Mouse (Mus musculus): ENCODE measurements around the gene Efnb1.

Gene Efnb1

GRCm38 (mm10) chrX:99153266-99153646 is 17.3 kb downstream of the Efnb1 start:
- no peak for DNase-seq (ENCODE audit: extremely low spot score, low spot score)

- DNase-seq (ENCODE audit: extremely low spot score, low spot score) = no peak
These were observed 18.4 kb downstream of the Efnb1 start for GRCm38 (mm10) chrX:99154358-99154757.

DNA sequence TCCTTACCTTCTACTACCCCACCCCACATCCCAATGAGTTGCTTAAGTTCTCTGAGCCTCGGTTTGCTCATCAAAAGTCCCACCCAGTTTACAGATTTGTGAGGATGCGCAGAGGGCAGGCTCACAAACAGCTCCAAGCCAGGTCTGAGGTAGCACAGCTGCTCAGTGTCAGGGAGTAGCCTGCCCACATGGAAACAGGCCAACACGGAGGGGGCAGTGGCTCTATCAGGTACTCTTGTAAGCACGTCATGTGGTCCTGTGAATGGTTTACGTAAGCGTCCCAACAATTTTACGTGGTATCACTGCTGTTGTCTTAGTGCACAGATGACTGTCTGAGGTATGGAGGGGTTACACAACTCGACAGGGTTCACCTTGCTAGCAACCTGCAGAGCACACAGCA is 23.1 kb downstream of the Efnb1 start:
- no peak for DNase-seq (ENCODE audit: extremely low spot score, low spot score)

DNA sequence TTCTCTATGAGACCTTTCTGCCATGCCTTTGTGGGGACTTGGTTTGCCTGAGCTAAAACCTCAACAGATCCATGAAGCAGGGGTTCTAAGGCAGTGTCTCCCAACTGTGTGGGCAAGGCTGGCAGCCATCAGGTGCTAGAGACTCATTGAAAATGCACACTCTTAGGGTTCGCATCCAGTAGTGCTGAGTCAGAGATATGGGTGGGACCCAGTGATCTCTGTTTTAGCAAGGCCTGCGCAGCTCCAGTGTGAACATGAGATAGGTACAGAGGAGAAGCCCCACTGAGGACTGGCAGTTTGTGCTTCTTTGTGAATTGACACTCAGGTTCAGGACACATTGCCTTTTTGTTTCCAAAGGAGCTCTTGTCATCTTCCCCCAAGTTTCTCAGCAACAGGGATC is 28.2 kb downstream of the Efnb1 start:
- DNase-seq (ENCODE audit: extremely low spot score, low spot score) = no peak

GRCm38 (mm10) chrX:99164855-99165368 is 29.0 kb downstream of the Efnb1 start:
- DNase-seq (ENCODE audit: extremely low spot score, low spot score) = no peak

- no peak for DNase-seq (ENCODE audit: extremely low spot score, low spot score)
These were observed 31.1 kb downstream of the Efnb1 start for GRCm38 (mm10) chrX:99167014-99167413.

DNA sequence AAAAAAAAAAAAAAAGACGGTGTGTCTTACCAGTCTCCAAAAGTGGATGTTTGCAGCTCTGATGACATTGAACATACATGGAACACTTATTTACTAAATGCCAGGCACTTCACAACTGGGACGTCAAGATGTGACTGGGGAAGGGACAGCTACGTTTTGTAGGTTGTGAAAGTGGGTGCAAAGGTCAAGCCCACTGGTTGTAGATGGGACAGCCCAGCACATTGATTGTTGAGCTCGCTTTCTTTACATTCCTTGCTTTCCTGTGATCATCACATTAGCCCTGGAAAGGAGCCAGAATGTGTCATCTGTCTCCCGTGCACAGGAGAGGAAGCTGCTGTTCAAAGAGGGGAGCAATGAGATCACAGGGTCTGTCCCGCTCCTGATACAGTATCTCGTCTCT is 31.6 kb downstream of the Efnb1 start:
- DNase-seq (ENCODE audit: extremely low spot score, low spot score) = no peak

GRCm38 (mm10) chrX:99172301-99172700 is 36.4 kb downstream of the Efnb1 start:
- DNase-seq (ENCODE audit: extremely low spot score, low spot score) = no peak

GRCm38 (mm10) chrX:99185081-99185596 is 49.2 kb downstream of the Efnb1 start:
- no peak for DNase-seq (ENCODE audit: extremely low spot score, low spot score)

DNA sequence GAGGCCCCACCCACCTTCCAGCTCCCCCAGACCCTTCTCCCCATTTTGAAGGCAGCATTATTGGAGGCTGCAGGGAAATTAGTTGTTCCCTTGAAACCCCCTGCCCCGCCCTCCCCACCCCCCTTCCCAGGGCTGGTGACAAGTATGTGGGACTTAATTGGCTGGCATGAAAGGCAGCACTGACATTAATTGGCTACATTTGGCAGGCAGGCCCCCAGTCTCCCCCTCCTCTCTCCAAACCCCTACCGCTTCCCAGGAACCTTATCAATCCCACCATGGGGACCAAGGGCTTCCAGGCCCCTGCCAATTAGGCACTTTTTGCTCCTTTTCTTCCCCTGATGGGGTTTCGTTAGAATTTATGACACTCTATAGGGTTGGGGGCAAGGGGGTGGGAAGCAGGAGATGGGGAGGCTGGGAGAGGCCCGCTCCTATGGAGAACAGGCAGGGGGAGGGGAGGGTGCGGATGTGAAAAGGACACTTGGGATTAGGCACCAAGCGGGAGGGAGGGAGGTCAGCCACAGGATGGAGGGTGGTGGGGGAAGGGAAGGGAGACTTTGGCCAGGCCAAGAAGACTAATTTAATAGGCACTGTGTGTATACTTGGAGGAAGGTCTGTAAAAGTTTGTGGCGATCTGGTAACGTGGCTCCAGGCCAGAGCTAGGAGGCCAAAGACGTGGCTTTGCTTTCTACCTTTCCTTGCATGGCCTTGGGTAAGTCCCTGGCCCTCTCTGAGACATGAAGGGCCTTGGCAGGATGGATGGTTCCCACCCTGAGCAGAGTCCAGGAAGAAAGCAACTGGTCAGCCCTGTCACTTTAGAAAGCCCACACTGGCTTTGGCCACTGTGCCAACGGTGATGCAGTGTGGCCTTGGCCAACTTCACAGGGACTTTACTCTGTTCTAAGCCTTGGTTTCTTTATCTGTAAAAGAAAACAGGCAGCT is 50.8 kb downstream of the Efnb1 start:
- no peak for DNase-seq (ENCODE audit: extremely low spot score, low spot score)

DNA sequence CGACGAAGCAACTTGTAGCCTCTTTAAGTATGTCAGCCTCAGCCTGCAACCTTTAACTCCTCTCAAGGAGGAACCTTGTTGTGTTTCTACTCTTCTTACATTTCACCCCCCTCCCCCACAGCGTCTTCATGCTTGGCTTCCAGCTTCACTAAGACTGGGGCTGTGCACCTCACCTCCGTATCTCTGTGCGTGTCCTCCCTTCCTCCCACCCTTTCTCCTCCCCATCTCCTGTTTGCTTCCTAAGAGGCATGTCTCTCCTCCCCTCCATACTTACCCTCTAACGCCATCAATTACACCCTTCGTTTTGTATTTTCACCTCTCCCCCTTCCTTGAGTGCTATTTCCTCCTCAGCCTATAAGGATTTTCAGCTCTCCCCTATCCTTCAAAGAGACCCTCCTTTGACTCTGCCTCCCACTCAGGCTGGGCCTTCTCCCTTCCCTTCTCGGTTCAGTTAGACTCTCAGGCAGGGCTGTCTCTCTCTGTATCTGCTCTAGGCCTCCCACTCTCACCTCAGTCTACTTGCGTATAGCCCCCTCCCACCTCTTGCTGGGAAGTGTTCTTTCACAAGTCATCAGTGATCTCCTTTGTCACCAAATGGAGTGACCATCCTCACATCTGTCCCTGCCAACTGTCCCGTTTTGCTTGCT is 55.6 kb downstream of the Efnb1 start:
- DNase-seq (ENCODE audit: extremely low spot score, low spot score) = no peak

DNA sequence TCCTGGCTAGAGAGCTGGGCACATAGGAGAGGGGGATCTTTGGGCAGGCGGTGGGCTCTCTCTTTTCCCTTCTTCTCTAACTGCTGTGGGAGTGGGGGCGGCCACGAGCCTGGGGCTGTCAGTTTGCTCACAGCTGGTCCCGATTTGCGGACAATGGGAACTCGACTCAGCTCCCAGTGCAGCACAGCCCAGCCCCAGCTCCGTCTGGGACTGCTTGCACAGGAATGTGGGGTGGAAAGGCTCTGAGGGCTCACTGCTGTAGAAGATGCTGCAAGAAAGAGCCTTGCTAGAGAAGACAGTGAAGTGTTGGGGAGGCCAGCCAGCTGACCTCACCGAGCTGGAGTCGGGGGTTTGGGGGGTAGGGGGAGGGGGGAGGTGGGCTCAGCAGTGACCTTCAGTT is 61.0 kb downstream of the Efnb1 start:
- DNase-seq (ENCODE audit: extremely low spot score, low spot score) = no peak

GRCm38 (mm10) chrX:99198532-99198931 is 62.6 kb downstream of the Efnb1 start:
- DNase-seq (ENCODE audit: extremely low spot score, low spot score) = no peak

Data from neural tube, embryonic 10.5 days (tissue).